Mouse (Mus musculus): ENCODE results near the gene Bex4. TPM values are rescaled to one million over a fixed set of nuclear protein-coding genes. Genes with fewer than 3 reads are reported as not detected.

Bex4 gene
- polyA plus RNA-seq, 2 experiments from 2014 or later, result not detected

Other genes starting within 250 kb of the Bex4 start
- gene Arxes2, start 145.2 kb upstream of the Bex4 start, polyA plus RNA-seq (2017; shearing (Covaris generic)), result 1 to 10 TPM; 4.2 to 5.2 TPM
- gene Arxes1, start 105.6 kb upstream of the Bex4 start, polyA plus RNA-seq (2017; shearing (Covaris generic)), result not detected
- gene Bex2, start 70.8 kb upstream of the Bex4 start, polyA plus RNA-seq (2017; shearing (Covaris generic)), result 1 to 10 TPM in 1 of 2 experiments, under 1 TPM in 1; 0.77 to 3.4 TPM
- not detected for gene Nxf3, start 53.7 kb upstream of the Bex4 start, polyA plus RNA-seq (2017; shearing (Covaris generic))
- gene Tceal8, start 33.3 kb downstream of the Bex4 start, polyA plus RNA-seq (2017; shearing (Covaris generic)), result 1 to 10 TPM; 1.0 to 1.4 TPM
- gene Tceal5, start 64.9 kb downstream of the Bex4 start, polyA plus RNA-seq (2017; shearing (Covaris generic)), result not detected
- gene Tceal7, start 75.8 kb downstream of the Bex4 start, polyA plus RNA-seq (2017; shearing (Covaris generic)), result not detected
- not detected for gene Bex1, start 76.5 kb downstream of the Bex4 start, polyA plus RNA-seq (2017; shearing (Covaris generic))
- 10 to 100 TPM; 44.1 to 53.8 TPM for gene Tceal9, start 106.1 kb downstream of the Bex4 start, polyA plus RNA-seq (2017; shearing (Covaris generic))
- gene Bex3, start 131.3 kb downstream of the Bex4 start, polyA plus RNA-seq (2017; shearing (Covaris generic)), result 10 to 100 TPM; 65.2 to 72.9 TPM